Comparison of ENCODE assay signal across 22 mouse cellular contexts in genomic region chr5:119567639-119568038, GRCm38 (mm10).
DNase-seq lines count a peak whose midpoint lies in the region; ATAC-seq and TF ChIP-seq lines count a peak whose summit lies in the region.
"Had no signal": no experiment of that assay in that cellular context is flagged by ENCODE, and none has a peak within 500 bp of the region (broad histone marks: within the 10 kb centered on the region; RNA-seq: fewer than 3 reads in every experiment).

No protein-coding gene starts in this region.

- H3K4me2 ChIP-seq in liver, embryonic 16.5 days (ENCODE audit: low read depth, low read length) = no peak overlapping the region
- no peak overlapping the region for H3K4me2 ChIP-seq in liver, postnatal 0 days (ENCODE audit: low read depth, low read length)
- H3K4me2 ChIP-seq in liver, embryonic 11.5 days = no peak overlapping the region
- no peak overlapping the region for H3K4me2 ChIP-seq in hindbrain, embryonic 13.5 days

- H3K36me3 ChIP-seq in liver, embryonic 16.5 days (ENCODE audit: control insufficient read depth, insufficient read depth) = no peaks in the 10 kb centered on the region
- no peaks in the 10 kb centered on the region for H3K36me3 ChIP-seq in liver, postnatal 0 days (replicated peaks; ENCODE audit: insufficient read depth, low read length)
- no peaks in the 10 kb centered on the region; the same call in 1 of the 2 replicates for H3K36me3 ChIP-seq in liver, embryonic 11.5 days (ENCODE audit: control insufficient read depth, insufficient read depth, low read length)
- H3K36me3 ChIP-seq in hindbrain, embryonic 13.5 days = no peaks in the 10 kb centered on the region
- H3K36me3 ChIP-seq: G1E had no signal

- H3K9ac ChIP-seq in liver, embryonic 16.5 days (ENCODE audit: low read depth, low read length) = no peak overlapping the region
- no peak overlapping the region for H3K9ac ChIP-seq in liver, postnatal 0 days (replicated peaks)
- H3K9ac ChIP-seq in liver, embryonic 11.5 days (ENCODE audit: low read depth, low read length) = no peak overlapping the region
- no peak overlapping the region for H3K9ac ChIP-seq in hindbrain, embryonic 13.5 days

- H3K4me1 ChIP-seq in liver, embryonic 16.5 days (ENCODE audit: control insufficient read depth, low read depth, low read length) = no peaks in the 10 kb centered on the region
- H3K4me1 ChIP-seq in liver, postnatal 0 days (ENCODE audit: insufficient read depth) = no peaks in the 10 kb centered on the region
- no peaks in the 10 kb centered on the region for H3K4me1 ChIP-seq in liver, embryonic 11.5 days (replicated peaks; ENCODE audit: control insufficient read depth, insufficient read depth, low read length)
- peaks cover 12% of the 10 kb centered on the region for H3K4me1 ChIP-seq in hindbrain, embryonic 13.5 days (replicated peaks)

- 46% methylated on average over 11 of the region's 11 CpGs for WGBS in liver, embryonic 16.5 days (ENCODE audit: insufficient replicate concordance)
- 48% methylated on average over 11 of the region's 11 CpGs for WGBS in liver, postnatal 0 days (ENCODE audit: insufficient replicate concordance)
- 72% methylated on average over 11 of the region's 11 CpGs for WGBS in liver, embryonic 11.5 days
- WGBS in hindbrain, embryonic 13.5 days = 85% methylated on average over 11 of the region's 11 CpGs

- no peak for DNase-seq in liver
- DNase-seq in liver, postnatal 0 days = no peak
- no peak for DNase-seq in liver, embryonic 11.5 days (ENCODE audit: low spot score)
- no peak for DNase-seq in spleen, adult 18-20 months
- DNase-seq: adrenal gland, adult 2 months; adrenal gland, adult 8-10 months; adrenal gland, postnatal 10 days; adrenal gland, postnatal 14 days; adrenal gland, postnatal 25 days; adrenal gland, postnatal 36 days; B cell, adult 2 months; cerebellum, adult 11 months; cerebellum, adult 11-12 months had no signal

- ATAC-seq in liver, embryonic 16.5 days (ENCODE audit: low read depth) = peak; percentile 47; the same call in 1 of the 2 replicates
- peak; percentile 67 for ATAC-seq in liver, postnatal 0 days
- no peak for ATAC-seq in liver, embryonic 11.5 days (replicated peaks; ENCODE audit: low FRiP score)
- peak; percentile 80 for ATAC-seq in granulocyte monocyte progenitor cell, adult 5-6 weeks (replicated peaks; ENCODE audit: poor library complexity, severe bottlenecking)
- ATAC-seq in megakaryocyte progenitor cell, adult 5-6 weeks (replicated peaks; ENCODE audit: poor library complexity) = peak; percentile 58
- ATAC-seq in hindbrain, embryonic 13.5 days (ENCODE audit: low FRiP score) = no peak
- ATAC-seq: activated CD4-positive, CD25-positive, alpha-beta regulatory T cell, adult 4 months; CD4-positive, CD25-positive, alpha-beta regulatory T cell, adult 4 months; Patski had no signal

- no peaks in the 10 kb centered on the region; the same call in 1 of the 2 replicates for H3K27me3 ChIP-seq in liver, embryonic 16.5 days (ENCODE audit: control insufficient read depth, insufficient read depth, low read depth, low read length)
- no peaks in the 10 kb centered on the region for H3K27me3 ChIP-seq in liver, postnatal 0 days (ENCODE audit: insufficient read depth, low read length)
- peaks cover 6% of the 10 kb centered on the region for H3K27me3 ChIP-seq in liver, embryonic 11.5 days (replicated peaks; ENCODE audit: control insufficient read depth, insufficient read depth, low read length)
- H3K27me3 ChIP-seq in hindbrain, embryonic 13.5 days = peaks cover 16% of the 10 kb centered on the region; the same call in 1 of the 2 replicates
- H3K27me3 ChIP-seq: CH12.LX had no signal

- no peak for TF ChIP-seq CTCF in liver, postnatal 0 days (IDR thresholded peaks at IDR 0.05; ENCODE audit: low read depth)

- no peaks in the 10 kb centered on the region for H3K9me3 ChIP-seq in liver, embryonic 16.5 days (replicated peaks; ENCODE audit: control insufficient read depth, low read length)
- H3K9me3 ChIP-seq in liver, postnatal 0 days (ENCODE audit: low read length) = peaks cover 3% of the 10 kb centered on the region; the same call in 1 of the 2 replicates
- H3K9me3 ChIP-seq in liver, embryonic 11.5 days (ENCODE audit: control insufficient read depth, low read length) = peaks cover 2% of the 10 kb centered on the region; the same call in 1 of the 2 replicates
- peaks cover 4% of the 10 kb centered on the region for H3K9me3 ChIP-seq in hindbrain, embryonic 13.5 days

- TF ChIP-seq EP300 in liver, postnatal 0 days (IDR thresholded peaks at IDR 0.05; ENCODE audit: low read depth) = no peak

- H3K27ac ChIP-seq in liver, embryonic 16.5 days (ENCODE audit: low read length) = no peak overlapping the region
- H3K27ac ChIP-seq in liver, postnatal 0 days (ENCODE audit: low read depth) = no peak overlapping the region
- no peak overlapping the region for H3K27ac ChIP-seq in liver, embryonic 11.5 days (ENCODE audit: low read depth, low read length)
- H3K27ac ChIP-seq in hindbrain, embryonic 13.5 days = no peak overlapping the region

- no peak overlapping the region for H3K4me3 ChIP-seq in liver, embryonic 16.5 days (ENCODE audit: low read depth, low read length)
- H3K4me3 ChIP-seq in liver, postnatal 0 days (ENCODE audit: low read depth, low read length) = no peak overlapping the region
- H3K4me3 ChIP-seq in liver, embryonic 11.5 days (ENCODE audit: low read depth, low read length) = no peak overlapping the region
- H3K4me3 ChIP-seq in hindbrain, embryonic 13.5 days = no peak overlapping the region

Comparison
In these comparisons a context has a peak if more than half of its experiments do, and no peak if none do; other contexts are left out.
1. ATAC-seq: peak in liver, embryonic 16.5 days (single experiment), liver, postnatal 0 days (single experiment), granulocyte monocyte progenitor cell, adult 5-6 weeks (single experiment) and megakaryocyte progenitor cell, adult 5-6 weeks (single experiment); none in liver, embryonic 11.5 days (single experiment) and hindbrain, embryonic 13.5 days (single experiment).